Mouse (Mus musculus) heart, postnatal 4 days (tissue): Measurements from ENCODE around the gene Gamt. TPM values are rescaled to one million over a fixed set of nuclear protein-coding genes. Genes with fewer than 3 reads are reported as not detected.
"Not testable (repeated sequence)": the region's sequence is repeated elsewhere in the genome, so short reads cannot be mapped to it uniquely, and the experiment has no call there.

ENCODE experiments used
- DNase-seq: peaks from one replicate; pipeline ENCODE4 v3.0.0; 2021
- microRNA-seq, 2 experiments: library from miRNA; unstranded; fragments of <30 nt; microRNA quantifications; one replicate each; pipeline ENCODE4 v1.2.0; 2021 to 2022
- total RNA-seq, 2 experiments: library from RNA; stranded (reverse); gene quantifications; 2 replicates each; pipeline ENCODE4 v1.2.3; 2021

Gene Gamt
- total RNA-seq, 2 experiments from 2014 or later = 18.5 to 23.4 TPM

DNA sequence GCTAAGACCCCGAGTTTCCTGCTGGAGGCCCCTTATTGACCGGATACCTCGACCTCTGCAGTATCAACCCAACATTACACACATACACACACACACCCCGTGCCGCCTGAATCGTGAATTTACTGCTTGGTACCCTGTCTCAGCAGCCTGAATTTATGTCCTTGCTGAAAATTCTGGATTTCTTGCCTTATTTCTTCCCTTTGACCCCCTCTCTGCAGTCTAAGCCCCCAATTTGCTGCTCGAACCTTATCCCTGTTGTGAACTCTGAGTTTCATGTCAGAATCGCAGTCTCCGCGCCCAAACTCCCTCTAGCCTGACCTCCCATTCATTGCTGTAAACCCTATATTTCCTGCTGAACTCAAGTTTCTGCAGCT is 33.7 kb downstream of the Gamt start:
- no peak for DNase-seq

DNA sequence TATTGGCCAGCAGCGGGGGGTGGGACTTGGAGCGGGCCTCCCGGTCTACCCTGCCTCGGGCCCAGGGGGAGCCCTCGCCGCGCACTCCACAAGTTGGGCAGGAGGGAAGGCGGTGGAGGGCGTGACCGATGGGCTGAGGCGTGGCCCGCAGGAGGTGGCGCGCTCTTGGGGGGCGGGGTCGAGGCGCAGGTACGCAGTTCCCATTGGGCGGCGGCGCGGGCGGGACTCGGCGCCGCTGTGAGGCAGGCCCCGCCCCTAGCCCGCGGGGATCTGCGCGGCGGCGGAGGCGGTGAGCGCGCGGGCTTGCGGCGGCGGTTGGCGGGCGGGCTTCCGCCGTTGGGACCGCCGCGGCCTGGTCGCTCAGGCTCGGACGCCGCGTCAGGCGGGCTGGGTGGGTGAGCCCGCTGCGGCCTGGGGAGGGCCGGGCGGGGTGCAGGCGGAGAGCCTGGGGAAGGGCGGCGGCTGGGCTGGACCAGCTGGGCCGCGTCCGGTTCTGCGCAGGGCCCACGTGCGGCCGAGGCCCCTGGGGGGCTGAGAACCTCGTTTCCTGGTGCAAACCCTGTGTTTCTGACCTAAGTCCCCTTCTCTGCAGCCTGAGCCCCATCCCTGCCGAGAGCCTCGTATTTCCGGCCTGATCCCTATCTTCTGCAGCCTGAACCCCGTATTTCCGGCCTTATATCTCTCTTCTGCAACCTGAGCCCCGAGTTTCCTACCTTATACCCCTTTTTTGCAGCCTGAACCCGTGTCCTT is 34.2 kb downstream of the Gamt start, which contains the start of gene Mum1:
Mum1 (plus strand) TSS at position 19 of the 750 bp plus-strand sequence.
- DNase-seq = peak; percentile 99

DNA sequence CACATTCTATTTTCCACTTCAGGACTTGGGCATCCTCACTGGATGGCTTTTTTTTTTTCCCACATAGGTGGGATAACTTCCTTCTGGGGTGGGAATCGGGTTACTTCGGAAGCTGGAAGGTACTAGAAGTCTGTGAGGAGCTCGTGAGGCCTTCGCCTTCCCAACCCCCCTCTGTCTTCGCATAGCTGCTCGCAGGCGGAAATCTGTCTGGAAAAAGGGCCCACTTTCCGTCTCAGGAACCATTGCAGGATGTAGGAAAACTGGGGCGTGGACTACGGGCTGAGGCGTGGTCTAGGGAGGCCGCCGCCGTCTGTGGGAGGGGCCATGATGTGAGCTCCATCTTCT is 34.8 kb downstream of the Gamt start:
- no peak for DNase-seq

DNA sequence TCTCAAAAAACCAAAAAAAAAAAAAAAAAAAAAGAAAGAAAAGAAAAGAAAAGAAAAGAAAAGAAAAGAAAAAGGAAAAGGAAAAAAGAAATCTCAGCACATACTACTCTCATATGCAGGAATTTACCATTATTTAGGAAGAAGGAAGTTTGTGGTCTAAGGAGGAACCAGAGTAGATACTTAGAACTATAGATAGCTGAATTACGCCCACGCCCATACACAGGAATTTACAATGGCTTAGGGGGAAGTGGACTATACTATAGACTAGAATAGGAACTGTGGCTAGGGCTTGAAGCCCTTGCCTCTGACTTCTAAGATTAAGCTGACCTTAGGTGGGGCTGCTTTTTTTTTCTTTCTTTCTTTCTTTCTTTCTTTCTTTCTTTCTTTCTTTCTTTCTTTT is 37.7 kb downstream of the Gamt start:
- not testable (repeated sequence) for DNase-seq

DNA sequence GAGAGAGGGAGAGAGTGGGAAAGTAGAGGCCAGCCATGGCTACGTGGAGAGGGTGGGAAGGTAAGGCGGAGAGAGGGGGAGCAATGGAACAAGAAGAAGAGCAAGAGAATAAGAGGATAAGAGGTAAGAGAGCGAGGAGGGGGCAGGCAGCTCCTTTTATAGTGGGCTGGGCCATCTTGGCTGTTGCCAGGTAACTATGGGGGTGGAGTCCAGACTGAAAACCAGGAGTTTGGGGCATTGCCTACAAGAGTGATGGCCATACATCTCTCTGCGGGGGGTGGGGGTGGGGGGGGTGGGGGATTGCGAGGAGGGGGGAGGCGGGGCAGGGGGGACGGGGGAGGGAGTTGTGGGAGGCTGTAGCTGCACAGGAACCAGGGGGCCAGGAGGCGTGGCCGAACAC is 40.1 kb downstream of the Gamt start:
- DNase-seq = no peak

DNA sequence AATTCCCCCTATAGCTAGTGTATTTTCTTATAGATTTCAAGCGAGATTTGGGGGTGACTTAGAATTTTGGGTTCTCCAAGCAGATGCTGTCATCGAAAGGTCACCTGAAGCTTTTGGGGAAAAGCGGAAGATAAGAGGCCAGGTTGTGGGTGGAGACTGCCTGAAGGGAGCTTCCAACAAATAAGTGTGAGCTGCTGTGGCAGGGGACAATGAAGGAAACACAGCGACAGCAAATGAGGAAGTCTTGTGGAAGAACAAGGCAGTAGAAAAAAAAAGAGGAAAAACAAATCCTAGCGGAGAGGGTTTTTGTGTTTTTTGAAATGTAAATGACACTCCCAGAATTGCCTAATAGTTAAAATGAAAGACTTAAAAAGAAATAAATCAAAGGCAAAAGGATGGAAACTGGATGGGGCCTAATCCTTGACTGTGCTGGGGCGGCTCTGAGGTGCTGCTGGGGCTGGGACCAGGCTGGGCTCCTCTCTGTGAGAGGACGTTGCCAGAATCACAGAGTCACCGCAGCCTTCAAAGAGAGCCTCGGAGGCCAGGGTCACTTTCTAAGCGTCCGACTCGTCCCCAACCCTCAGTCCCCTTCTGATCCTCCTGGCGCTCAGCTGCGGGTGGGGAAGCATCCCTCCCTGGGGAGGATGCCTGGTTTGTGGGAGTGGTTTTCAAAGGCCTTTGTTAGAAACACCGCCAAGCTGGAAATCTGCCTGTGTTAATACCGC is 45.6 kb downstream of the Gamt start:
- DNase-seq = no peak

DNA sequence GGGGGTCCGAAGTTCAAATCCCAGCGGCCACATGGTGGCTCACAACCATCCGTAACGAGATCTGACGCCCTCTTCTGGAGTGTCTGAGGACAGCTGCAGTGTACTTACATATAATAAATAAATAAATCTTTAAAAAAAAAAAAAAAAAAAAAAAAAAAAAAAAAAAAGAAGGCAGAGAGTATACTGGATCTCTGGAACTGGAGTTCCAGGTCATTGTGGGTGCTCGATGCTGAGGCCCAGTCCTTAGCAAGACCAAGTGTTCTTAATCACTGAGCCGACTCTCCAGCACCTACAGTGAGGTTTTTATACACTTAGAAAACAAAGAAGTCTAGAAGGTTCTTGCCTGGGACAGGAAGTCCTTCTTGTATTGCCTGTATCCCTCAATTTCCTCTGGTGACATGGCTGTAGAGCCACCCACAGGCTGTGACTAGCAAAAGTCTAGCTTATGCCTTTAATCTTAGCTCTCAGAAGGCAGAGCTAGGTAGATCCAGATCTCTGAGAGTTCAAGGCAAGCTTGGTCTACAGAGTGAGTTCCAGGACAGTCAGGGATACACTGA is 49.2 kb downstream of the Gamt start:
- not testable (repeated sequence) for DNase-seq

DNA sequence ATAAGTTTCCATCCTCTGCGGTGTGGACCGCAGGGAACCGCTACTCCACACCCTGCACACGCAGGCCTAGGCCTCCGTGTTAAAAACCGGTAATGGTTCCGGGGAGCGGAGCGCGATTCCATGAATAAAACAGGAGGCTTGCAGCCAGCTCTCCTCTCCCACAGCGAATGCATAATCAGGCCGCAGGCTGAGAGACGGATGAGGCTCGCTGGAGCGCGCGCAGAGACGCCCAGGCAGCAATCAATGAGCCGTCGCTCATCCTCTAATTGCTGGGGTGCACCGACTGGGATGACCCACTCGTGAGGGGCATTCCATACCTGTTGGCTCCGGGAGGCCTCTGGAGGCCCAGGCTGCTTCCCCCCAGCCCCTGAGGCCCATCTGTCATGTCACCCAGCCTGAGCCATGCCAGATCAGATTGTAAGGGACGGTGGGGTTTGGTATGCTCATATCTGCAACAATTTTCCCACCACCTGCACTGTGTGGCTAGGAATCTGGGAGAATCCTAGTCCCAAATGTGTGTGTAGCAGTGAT is 51.9 kb downstream of the Gamt start:
- DNase-seq = no peak

DNA sequence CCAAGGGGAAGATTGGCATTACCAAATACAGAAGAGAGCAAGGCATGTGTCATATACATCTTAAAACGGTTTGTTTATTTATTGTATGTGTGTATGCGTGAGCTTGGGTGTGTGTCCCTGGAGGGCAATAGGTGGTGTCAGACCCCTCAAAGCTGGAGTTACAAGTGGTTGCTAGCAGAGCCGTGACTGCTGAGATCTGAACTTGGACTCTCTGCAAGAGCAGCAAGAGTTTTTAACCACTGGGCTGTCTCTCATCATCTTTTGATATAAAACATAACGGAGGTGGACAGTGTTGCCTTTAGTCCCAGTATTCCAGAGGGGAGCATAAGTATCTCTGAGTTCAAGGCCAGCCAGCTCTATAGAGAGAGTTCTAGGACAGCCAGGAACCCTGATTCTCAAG is 52.6 kb downstream of the Gamt start:
- DNase-seq = no peak

Small RNAs within 50 kb of the gene (microRNA-seq; reads per million reads assigned to microRNA genes)
- gene Mir6911 = 0.61 to 2.1 reads per million in 2 experiments

Other genes with a start within 250 kb of the Gamt start
- gene Arhgap45, start 244.4 kb downstream of the Gamt start, total RNA-seq = 1 to 10 TPM; 4.0 to 4.1 TPM
- 10 to 100 TPM; 66.6 to 70.7 TPM for gene Polr2e, start 221.2 kb downstream of the Gamt start, total RNA-seq
- gene Gpx4, start 213.8 kb downstream of the Gamt start, total RNA-seq = 100 to 1,000 TPM; 450 to 489 TPM
- gene Sbno2, start 155.4 kb downstream of the Gamt start, total RNA-seq = 10 to 100 TPM; 19.0 to 19.4 TPM
- 10 to 100 TPM; 98.7 to 99.9 TPM for gene Stk11, start 145.2 kb downstream of the Gamt start, total RNA-seq
- 1,000 to 10,000 TPM in 1 of 2 experiments, 100 to 1,000 TPM in 1; 966 to 1,003 TPM for gene Atp5d, start 122.4 kb downstream of the Gamt start, total RNA-seq
- gene Cbarp, start 120.2 kb downstream of the Gamt start, total RNA-seq = 1 to 10 TPM; 3.7 to 5.1 TPM
- gene Midn, start 112.7 kb downstream of the Gamt start, total RNA-seq = 100 to 1,000 TPM; 145 to 163 TPM
- 100 to 1,000 TPM; 163 to 193 TPM for gene Cirbp, start 95.0 kb downstream of the Gamt start, total RNA-seq
- 1 to 10 TPM; 1.9 to 4.9 TPM for gene 1600002K03Rik, start 88.1 kb downstream of the Gamt start, total RNA-seq
- 1 to 10 TPM; 2.8 to 2.9 TPM for gene Efna2, start 81.5 kb downstream of the Gamt start, total RNA-seq
- gene Mum1, start 34.6 kb downstream of the Gamt start, total RNA-seq = 10 to 100 TPM; 22.8 to 26.7 TPM
- 100 to 1,000 TPM; 480 to 520 TPM for gene Ndufs7, start 11.9 kb downstream of the Gamt start, total RNA-seq
- gene Dazap1, start 474 bp upstream of the Gamt start, total RNA-seq = 100 to 1,000 TPM; 131 to 140 TPM
- gene Rps15, start 31.4 kb upstream of the Gamt start, total RNA-seq = 1,000 to 10,000 TPM in 1 of 2 experiments, 100 to 1,000 TPM in 1; 949 to 1,003 TPM
- 1 to 10 TPM; 6.0 to 6.2 TPM for gene Apc2, start 35.0 kb upstream of the Gamt start, total RNA-seq
- 10 to 100 TPM; 16.9 TPM for gene 2310011J03Rik, start 59.5 kb upstream of the Gamt start, total RNA-seq
- gene Pcsk4, start 68.5 kb upstream of the Gamt start, total RNA-seq = 1 to 10 TPM; 1.3 to 2.0 TPM
- 1 to 10 TPM; 1.6 to 1.8 TPM for gene Reep6, start 68.9 kb upstream of the Gamt start, total RNA-seq
- 10 to 100 TPM; 32.8 to 34.2 TPM for gene Adamtsl5, start 87.4 kb upstream of the Gamt start, total RNA-seq
- not detected for gene Plk5, start 95.4 kb upstream of the Gamt start, total RNA-seq
- gene Mex3d, start 126.6 kb upstream of the Gamt start, total RNA-seq = 10 to 100 TPM; 20.2 to 22.2 TPM
- gene Mbd3, start 138.5 kb upstream of the Gamt start, total RNA-seq = 100 to 1,000 TPM; 137 to 140 TPM
- gene Uqcr11, start 145.8 kb upstream of the Gamt start, total RNA-seq = 1,000 to 10,000 TPM; 1,257 to 1,372 TPM
- gene Tcf3, start 172.6 kb upstream of the Gamt start, total RNA-seq = 10 to 100 TPM; 58.6 to 60.1 TPM
- gene Onecut3, start 233.8 kb upstream of the Gamt start, total RNA-seq = under 1 TPM in 1 of 2 experiments, not detected in 1; 0.05 TPM